Mouse (Mus musculus) ES-E14 (cell line): ENCODE results near the gene Tfrc. TPM values are rescaled to one million over a fixed set of nuclear protein-coding genes. Genes with fewer than 3 reads are reported as not detected.

ENCODE experiments used
- DNase-seq: peaks from one replicate; pipeline ENCODE4 v3.0.0-alpha.2; 2013; ENCODE audit warnings: low read depth, low spot score
- H3K27ac ChIP-seq: 2 replicates; pipeline ENCODE4 v1.5.1; 2012; ENCODE audit warnings: low read depth, mild to moderate bottlenecking, low read length, moderate library complexity, mixed read lengths; ENCODE audit not compliant: poor library complexity, insufficient read depth, severe bottlenecking
- H3K36me3 ChIP-seq: 2 replicates; pipeline ENCODE4 v1.6.1; 2012; ENCODE audit warnings: mild to moderate bottlenecking, low read length, moderate library complexity, mixed read lengths; ENCODE audit not compliant: control insufficient read depth, poor library complexity, insufficient read depth, severe bottlenecking
- H3K4me1 ChIP-seq, 2 experiments: fragments of 150-350 bp in 1 of 2; sonication (generic) in 1 of 2; 2 replicates each; pipeline ENCODE4 v1.6.1; 2012; ENCODE audit warnings: low read length in 2 of 2, mild to moderate bottlenecking in 1 of 2, mixed read lengths in 1 of 2; ENCODE audit not compliant: control insufficient read depth in 2 of 2, insufficient read depth in 2 of 2, poor library complexity in 1 of 2
- H3K4me3 ChIP-seq, 2 experiments: fragments of 150-350 bp in 1 of 2; sonication (generic) in 1 of 2; 2 replicates each; pipeline ENCODE4 v1.5.1; 2012; ENCODE audit warnings: low read length in 2 of 2, low read depth in 1 of 2, mild to moderate bottlenecking in 1 of 2, mixed read lengths in 1 of 2; ENCODE audit not compliant: insufficient read depth in 1 of 2, poor library complexity in 1 of 2, severe bottlenecking in 1 of 2
- H3K9ac ChIP-seq: 2 replicates; pipeline ENCODE4 v1.6.1; 2012; ENCODE audit warnings: low read depth, mild to moderate bottlenecking, low read length, mixed read lengths; ENCODE audit not compliant: poor library complexity, insufficient read depth, severe bottlenecking
- H3K9me3 ChIP-seq: fragments of 150-350 bp; sonication (generic); 2 replicates; pipeline ENCODE4 v1.6.1; 2012; ENCODE audit warnings: low read depth, mild to moderate bottlenecking, low read length; ENCODE audit not compliant: control insufficient read depth, insufficient read depth
- CHD2 ChIP-seq: IDR thresholded peaks from 2 replicates; pipeline ENCODE4 v1.6.1; 2014; ENCODE audit warnings: mild to moderate bottlenecking, low read depth, low read length, inconsistent platforms
- HCFC1 ChIP-seq: IDR thresholded peaks from 2 replicates; pipeline ENCODE4 v1.6.1; 2012; ENCODE audit warnings: low read length, inconsistent platforms, borderline replicate concordance; ENCODE audit not compliant: insufficient read depth
- MAFK ChIP-seq: IDR thresholded peaks from 2 replicates; pipeline ENCODE4 v1.6.1; 2014; ENCODE audit warnings: mild to moderate bottlenecking, low read depth, low read length, inconsistent platforms; ENCODE audit not compliant: insufficient read depth
- ZC3H11A ChIP-seq: IDR thresholded peaks from 2 replicates; pipeline ENCODE4 v1.6.1; 2012; ENCODE audit warnings: low read depth, mild to moderate bottlenecking, inconsistent platforms, low read length, borderline replicate concordance
- ZNF384 ChIP-seq: IDR thresholded peaks from 2 replicates; pipeline ENCODE4 v1.6.1; 2012; ENCODE audit warnings: low read depth, low read length, inconsistent platforms
- in situ Hi-C, 2 experiments: fragments of 600-800 bp; cut with MboI; formaldehyde crosslinking; loops; one replicate each; pipeline ENCODE4 v1.15.1; 2025; ENCODE audit warnings: low sequenced_read_pairs in 2 of 2, inconsistent platforms in 1 of 2; ENCODE audit not compliant: unreplicated experiment in 2 of 2
- total RNA-seq: library from RNA; depleted of rRNA; stranded (reverse); fragments of 300-350 nt; gene quantifications from 2 replicates; pipeline ENCODE4 v1.2.3, GENCODE M21; 2012

Gene Tfrc
- total RNA-seq, 1 experiment: 334 TPM

- no peak for DNase-seq
- H3K4me3 ChIP-seq: no peak overlapping the region; a peak in 1 of 4 replicates
- TF ChIP-seq HCFC1 (no peak), MAFK (no peak), CHD2 (no peak), ZNF384 (no peak), ZC3H11A (no peak)
- peaks cover 40% of the 10 kb centered on the region for H3K36me3 ChIP-seq
- H3K9ac ChIP-seq: peak overlapping the region; percentile 14; the same call in 1 of the 2 replicates
- peak overlapping the region; percentile 67 for H3K27ac ChIP-seq
- H3K4me1 ChIP-seq: peaks cover 8 to 45% of the 10 kb centered on the region in 2 experiments; a peak in 3 of 4 replicates
- in situ Hi-C loops: no loop called here
- no peaks in the 10 kb centered on the region for H3K9me3 ChIP-seq
These were observed 58.2 kb downstream of the Tfrc start for GRCm38 (mm10) chr16:32666671-32667551.

- Histone ChIP-seq H3K4me3 (no peak overlapping the region), H3K9me3 (no peaks in the 10 kb centered on the region), H3K27ac (peak overlapping the region; percentile 40; the same call in 1 of the 2 replicates), H3K4me1 (peaks cover 11 to 46% of the 10 kb centered on the region in 2 experiments; a peak in 3 of 4 replicates), H3K36me3 (peaks cover 44% of the 10 kb centered on the region), H3K9ac (peak overlapping the region; percentile 14; the same call in 1 of the 2 replicates)
- TF ChIP-seq MAFK: no peak
- no peak for TF ChIP-seq ZNF384
- no peak for TF ChIP-seq HCFC1
- no peak for TF ChIP-seq CHD2
- no peak for TF ChIP-seq ZC3H11A
- DNase-seq: no peak
- in situ Hi-C loops: no loop called here
These were observed 58.8 kb downstream of the Tfrc start for GRCm38 (mm10) chr16:32667552-32667872.

GRCm38 (mm10) chr16:32668030-32668429 lies 59.3 kb downstream of the Tfrc start:
- H3K36me3 ChIP-seq: peaks cover 47% of the 10 kb centered on the region
- peak overlapping the region; percentile 14; the same call in 1 of the 2 replicates for H3K9ac ChIP-seq
- in situ Hi-C loops: no loop called here
- no peak for TF ChIP-seq ZC3H11A
- TF ChIP-seq HCFC1: no peak
- TF ChIP-seq ZNF384: no peak
- TF ChIP-seq MAFK: no peak
- TF ChIP-seq CHD2: no peak
- peaks cover 12 to 50% of the 10 kb centered on the region in 2 experiments; a peak in 3 of 4 replicates for H3K4me1 ChIP-seq
- H3K27ac ChIP-seq: 0 out of 2 replicates have a peak overlapping the region, but pooled peaks have one; percentile 40
- no peak for DNase-seq
- no peak overlapping the region for H3K4me3 ChIP-seq
- no peaks in the 10 kb centered on the region for H3K9me3 ChIP-seq

- DNase-seq: no peak
- in situ Hi-C loops: no loop called here
- peak overlapping the region; percentile 14; the same call in 1 of the 2 replicates for H3K9ac ChIP-seq
- no peak overlapping the region for H3K27ac ChIP-seq
- H3K4me1 ChIP-seq: peaks cover 12 to 49% of the 10 kb centered on the region in 2 experiments; a peak in 3 of 4 replicates
- peaks cover 49% of the 10 kb centered on the region for H3K36me3 ChIP-seq
- H3K4me3 ChIP-seq: no peak overlapping the region
- H3K9me3 ChIP-seq: no peaks in the 10 kb centered on the region
- TF ChIP-seq HCFC1 (no peak), ZC3H11A (no peak), CHD2 (no peak), MAFK (no peak), ZNF384 (no peak)
These were observed 59.8 kb downstream of the Tfrc start for GRCm38 (mm10) chr16:32668472-32668871.
